Mouse (Mus musculus) left cerebral cortex, adult 8-10 months (tissue): Measurements from ENCODE around the gene Prdm2. TPM values are rescaled to one million over a fixed set of nuclear protein-coding genes. Genes with fewer than 3 reads are reported as not detected.

ENCODE experiments used
- DNase-seq, 2 experiments: peaks; one replicate each; pipeline ENCODE4 v3.0.0; 2022; ENCODE audit warnings: low spot score in 2 of 2
- microRNA-seq, 2 experiments: library from miRNA; unstranded; fragments of <30 nt; microRNA quantifications; one replicate each; pipeline ENCODE4 v1.2.0; 2022
- total RNA-seq, 4 experiments: library from RNA; stranded (reverse); gene quantifications; 2 replicates each; pipeline ENCODE4 v1.2.4; 2022

The Prdm2 gene
- total RNA-seq, 4 experiments from 2014 or later = 35.9 to 40.1 (median 39.0) TPM

GRCm38 (mm10) chr4:143106971-143107370, 105.8 kb downstream of the Prdm2 start:
- DNase-seq = no peak

GRCm38 (mm10) chr4:143106566-143106965, 106.2 kb downstream of the Prdm2 start:
- DNase-seq = no peak

GRCm38 (mm10) chr4:143104739-143105138, 108.1 kb downstream of the Prdm2 start:
- DNase-seq = no peak

- DNase-seq = no peak
These were observed 109.0 kb downstream of the Prdm2 start for GRCm38 (mm10) chr4:143103811-143104210.

GRCm38 (mm10) chr4:143100157-143100556, 112.6 kb downstream of the Prdm2 start:
- no peak for DNase-seq

GRCm38 (mm10) chr4:143099288-143100039, 113.3 kb downstream of the Prdm2 start:
- DNase-seq = no peak

GRCm38 (mm10) chr4:143092082-143092701, 120.6 kb downstream of the Prdm2 start:
- no peak for DNase-seq

- DNase-seq = no peak
These were observed 122.2 kb downstream of the Prdm2 start for GRCm38 (mm10) chr4:143090551-143090950.

- DNase-seq = no peak
These were observed 138.6 kb downstream of the Prdm2 start for GRCm38 (mm10) chr4:143074071-143074765.

GRCm38 (mm10) chr4:143071791-143072190, 141.0 kb downstream of the Prdm2 start:
- DNase-seq = no peak

- DNase-seq = no peak
These were observed 145.8 kb downstream of the Prdm2 start for GRCm38 (mm10) chr4:143067006-143067405.

GRCm38 (mm10) chr4:143058765-143059344, 153.9 kb downstream of the Prdm2 start:
- no peak for DNase-seq

Small RNA genes lying within 50 kb of the gene (microRNA-seq; reads per million reads assigned to microRNA genes)
- 1.1 to 2.2 reads per million in 2 experiments for gene Mir7021

Other genes with a start within 250 kb of the Prdm2 start
- gene Pdpn, start 86.6 kb upstream of the Prdm2 start, total RNA-seq = 10 to 100 TPM; 15.2 to 25.6 (median 19.6) TPM
- gene Lrrc38, start 136.8 kb upstream of the Prdm2 start, total RNA-seq = 1 to 10 TPM; 1.5 to 2.2 (median 1.8) TPM
- under 1 TPM in 2 of 4 experiments, not detected in 2; 0.13 TPM for gene Pramel1, start 181.4 kb upstream of the Prdm2 start, total RNA-seq
- 10 to 100 TPM; 10.4 to 15.2 (median 11.8) TPM for gene Pramef8, start 199.4 kb upstream of the Prdm2 start, total RNA-seq
- gene Oog4, start 237.3 kb upstream of the Prdm2 start, total RNA-seq = not detected